Mouse (Mus musculus) heart, adult 18-20 months (tissue): Measurements from ENCODE around the gene Pdgfd. TPM values are rescaled to one million over a fixed set of nuclear protein-coding genes. Genes with fewer than 3 reads are reported as not detected.
"Not testable (repeated sequence)": the region's sequence is repeated elsewhere in the genome, so short reads cannot be mapped to it uniquely, and the experiment has no call there.

Source experiments
- DNase-seq, 2 experiments: peaks; one replicate each; pipeline ENCODE4 v3.0.0; 2021 to 2022; ENCODE audit warnings: mixed read lengths in 1 of 2
- long read RNA-seq, 2 experiments: library from polyadenylated mRNA; stranded (forward); transcript quantifications; one replicate each; pipeline ENCODE4 v2.0.0; 2021
- total RNA-seq, 2 experiments: library from RNA; stranded (reverse); gene quantifications; 2 replicates each; pipeline ENCODE4 v1.2.3; 2021

Gene Pdgfd
- 10 to 100 TPM; 10.7 to 13.7 TPM for total RNA-seq
- long read RNA-seq, experiment 1, partial matches to known transcripts: 2 of 15 reads
- long read RNA-seq, experiment 1, other reads (novel, unspliced or antisense): 7 of 15 reads
- long read RNA-seq, experiment 2, partial matches to known transcripts: 1 of 9 reads
- long read RNA-seq, experiment 2, other reads (novel, unspliced or antisense): 6 of 9 reads

DNA sequence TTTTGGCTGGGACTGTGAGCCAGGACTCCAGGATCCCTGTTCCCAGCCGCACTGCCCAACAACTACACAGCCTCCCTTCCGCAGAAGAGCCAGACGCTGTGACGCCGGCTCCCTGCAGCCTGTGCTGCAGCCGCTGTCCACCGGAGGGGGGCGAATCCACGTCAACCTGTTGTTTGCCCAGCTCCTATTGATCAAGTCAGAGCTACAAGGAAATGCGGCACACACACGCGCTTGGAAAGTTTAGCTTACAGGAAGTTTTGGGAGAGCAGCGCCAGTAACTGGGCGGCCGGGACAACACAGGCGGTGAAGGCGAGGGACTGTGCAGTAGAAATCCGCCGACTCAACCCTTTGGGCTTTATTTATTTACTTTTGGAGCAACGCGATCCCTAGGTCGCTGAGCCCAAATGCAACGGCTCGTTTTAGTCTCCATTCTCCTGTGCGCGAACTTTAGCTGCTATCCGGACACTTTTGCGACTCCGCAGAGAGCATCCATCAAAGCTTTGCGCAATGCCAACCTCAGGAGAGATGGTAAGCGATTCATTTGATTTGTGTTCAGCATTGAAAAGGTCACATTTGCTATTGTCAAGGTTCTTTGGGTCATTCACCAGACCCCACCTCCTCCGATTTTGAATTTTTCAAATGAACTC is at the start of gene Pdgfd:
Pdgfd (plus strand) TSS at position 194 of the 647 bp plus-strand sequence.
- DNase-seq: peak; percentile 75 to 88

DNA sequence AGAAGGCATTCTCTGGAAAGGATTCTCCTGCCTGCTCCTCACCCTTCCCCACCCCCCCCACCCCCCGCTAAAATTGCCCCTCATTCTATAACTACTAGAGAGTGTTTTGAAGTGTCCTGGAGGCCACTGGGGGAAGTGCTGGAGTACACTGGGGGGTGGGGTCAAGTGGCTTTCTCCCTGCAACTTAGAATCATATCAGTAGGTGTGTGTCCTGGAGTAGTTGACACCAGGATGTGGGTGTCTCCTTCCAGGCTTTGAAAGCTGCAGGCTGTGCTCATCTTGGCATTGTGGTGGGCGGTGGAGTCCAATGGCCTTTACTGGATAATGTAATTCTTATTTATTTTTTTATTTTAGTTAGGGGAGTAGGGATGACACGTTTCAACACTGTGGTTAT is 651 bp downstream of the Pdgfd start:
- peak; percentile 25 to 35 for DNase-seq

DNA sequence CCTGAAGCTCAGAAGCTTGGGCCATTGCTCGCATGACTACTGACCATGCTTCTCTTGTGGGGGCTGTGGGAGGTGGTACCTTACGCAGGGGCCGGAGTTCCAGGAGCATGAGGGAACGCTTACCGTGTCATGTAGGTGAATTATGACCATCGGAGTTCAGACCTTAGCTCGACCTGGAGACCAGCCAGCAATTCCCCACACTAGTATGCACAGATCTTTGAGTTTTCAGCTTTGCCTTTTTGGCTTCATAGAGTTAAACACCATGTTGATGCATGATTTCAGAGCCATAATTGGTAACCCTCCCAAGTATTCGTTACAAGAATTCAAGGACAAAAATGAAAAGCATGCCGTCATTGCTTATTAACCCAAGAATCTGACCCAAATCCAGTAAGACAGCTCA is 2.6 kb downstream of the Pdgfd start:
- DNase-seq: no peak

DNA sequence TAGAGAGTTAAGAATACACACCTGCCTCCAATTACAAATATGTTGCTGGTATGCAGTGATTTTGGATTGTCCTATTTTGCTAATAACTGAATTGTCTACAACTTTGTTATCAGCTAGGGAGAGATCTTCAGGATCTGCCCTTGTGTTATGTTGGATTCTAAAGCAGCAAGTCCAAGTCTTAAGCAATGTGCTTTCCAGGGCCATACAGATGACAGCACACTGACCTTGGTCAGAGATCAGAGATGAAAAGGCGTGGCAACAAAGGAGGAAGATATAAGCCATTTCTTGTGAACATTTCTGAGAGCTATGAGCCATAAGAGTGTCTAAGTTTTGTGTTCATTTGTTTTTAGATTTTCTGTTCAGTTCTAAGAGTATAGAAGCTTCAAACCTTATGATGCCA is 4.9 kb downstream of the Pdgfd start:
- DNase-seq: no peak

DNA sequence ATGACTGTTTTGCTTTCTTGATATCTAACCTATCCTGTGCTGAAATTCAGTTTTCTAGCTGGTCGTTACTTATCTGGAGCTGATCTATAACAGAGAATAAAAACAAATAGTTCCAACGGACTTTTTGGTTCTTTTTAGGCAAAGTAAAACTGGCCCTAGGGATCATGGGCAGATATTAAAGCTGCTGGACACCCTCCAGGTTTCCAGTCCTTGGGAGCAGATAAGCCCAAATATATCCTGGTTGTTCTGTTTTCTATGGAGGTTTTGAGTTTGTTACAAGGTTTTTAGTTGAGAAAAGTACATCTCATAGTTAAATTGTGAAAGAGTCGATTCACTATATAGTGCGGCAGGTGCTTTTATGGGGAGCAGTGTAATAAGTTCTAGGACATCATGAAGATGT is 7.3 kb downstream of the Pdgfd start:
- DNase-seq: no peak

DNA sequence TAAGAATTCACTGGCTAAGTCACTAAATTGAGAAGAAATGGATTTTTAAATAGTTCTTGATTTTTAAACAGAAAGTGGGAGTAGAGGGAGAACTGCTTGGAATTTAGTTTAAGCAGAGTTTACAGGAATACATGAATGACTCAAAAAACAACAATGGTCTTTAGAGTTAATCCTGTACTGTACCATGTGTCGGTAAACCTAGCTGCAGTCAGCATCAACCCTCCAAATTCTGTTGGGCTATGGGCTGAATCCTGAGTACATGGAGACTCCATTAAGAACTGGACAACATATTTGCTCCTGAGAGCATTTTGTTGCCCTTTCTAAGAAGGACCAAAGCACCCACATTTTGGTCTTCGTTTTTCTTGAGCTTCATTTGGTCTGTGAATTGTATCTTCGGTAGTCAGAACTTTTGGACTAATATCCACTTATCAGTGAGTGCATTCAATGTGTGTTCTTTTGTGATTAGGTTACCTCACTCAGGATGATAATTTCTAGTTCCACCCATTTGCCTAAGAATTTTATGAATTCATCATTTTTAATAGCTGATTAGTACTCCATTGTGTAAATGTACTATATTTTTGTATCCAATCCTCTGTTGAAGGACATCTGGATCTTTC is 14.0 kb downstream of the Pdgfd start:
- DNase-seq: no peak

DNA sequence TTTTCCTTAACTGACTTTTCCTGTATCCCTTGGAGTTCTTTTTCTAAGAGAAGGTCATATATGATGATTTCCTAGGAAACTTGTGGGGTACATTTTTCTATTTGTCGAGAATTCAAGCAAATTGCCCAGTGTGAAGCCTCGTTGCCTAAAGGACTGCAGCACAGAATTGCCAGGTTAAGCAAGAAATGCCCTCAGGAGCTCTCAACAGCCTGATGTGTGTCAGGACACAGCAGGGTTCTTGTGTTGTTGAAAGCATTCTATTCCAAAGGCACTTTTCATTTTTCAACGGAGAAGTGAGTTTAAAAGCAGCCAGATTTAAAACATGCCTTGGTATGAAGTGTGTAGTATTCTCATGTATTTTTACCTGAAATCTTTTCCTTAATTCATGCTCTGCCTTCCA is 19.6 kb downstream of the Pdgfd start:
- DNase-seq: no peak

DNA sequence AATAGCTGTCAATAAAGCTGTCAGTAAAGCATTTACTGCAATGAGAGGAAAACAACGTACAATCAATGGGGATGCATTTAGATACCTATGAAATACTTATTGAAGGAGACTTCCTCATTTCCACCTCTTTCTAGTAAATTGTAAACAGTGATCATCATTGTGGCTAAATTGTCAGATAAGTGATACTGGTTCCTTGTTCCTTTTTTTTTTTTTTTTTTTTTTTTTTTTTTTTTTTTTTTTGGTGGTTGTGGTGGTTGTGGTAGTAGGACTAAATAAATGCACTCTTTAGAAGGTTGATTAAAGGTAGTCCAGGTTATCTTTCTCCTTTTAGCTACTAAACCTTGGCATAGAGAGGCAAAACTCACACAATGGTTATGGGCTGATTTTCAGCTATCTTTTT is 25.0 kb downstream of the Pdgfd start:
- no peak for DNase-seq

DNA sequence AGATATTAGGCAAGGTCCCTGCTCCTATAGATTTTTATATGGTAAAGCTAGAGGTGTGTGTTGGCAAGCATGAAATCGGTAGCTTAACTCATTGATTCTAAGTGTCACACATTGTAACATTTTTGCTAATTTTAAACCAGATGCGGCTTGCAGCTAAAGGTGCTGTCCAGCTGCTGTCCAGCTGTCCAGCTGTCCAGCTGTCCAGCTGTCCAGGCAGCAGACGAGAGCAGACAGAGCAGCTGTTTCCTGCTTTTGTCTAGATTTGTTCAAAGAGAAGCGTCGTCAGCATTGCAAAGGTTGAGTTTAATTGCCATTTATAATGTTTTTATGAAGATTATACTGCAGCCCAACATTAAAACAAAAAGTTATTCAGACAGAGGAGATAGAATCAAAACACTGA is 44.5 kb downstream of the Pdgfd start:
- no peak for DNase-seq

DNA sequence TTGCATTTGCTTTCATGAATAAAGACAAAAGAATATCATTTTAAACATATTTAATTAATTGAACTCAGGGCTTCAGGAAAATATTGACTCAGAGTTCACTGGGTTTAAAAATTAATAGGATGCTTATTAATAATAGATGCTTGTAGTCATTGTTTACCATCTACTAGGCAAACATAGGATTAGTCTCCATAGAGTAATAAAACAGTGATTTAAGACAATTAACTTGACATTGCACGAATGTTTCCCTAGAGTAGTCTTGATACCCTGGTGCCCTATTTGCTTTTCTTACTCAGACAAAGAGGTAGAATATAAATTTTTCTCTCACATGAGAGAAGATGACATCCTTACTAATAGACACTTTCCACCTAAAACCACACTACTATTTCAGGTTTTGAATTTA is 49.1 kb downstream of the Pdgfd start:
- DNase-seq: no peak

DNA sequence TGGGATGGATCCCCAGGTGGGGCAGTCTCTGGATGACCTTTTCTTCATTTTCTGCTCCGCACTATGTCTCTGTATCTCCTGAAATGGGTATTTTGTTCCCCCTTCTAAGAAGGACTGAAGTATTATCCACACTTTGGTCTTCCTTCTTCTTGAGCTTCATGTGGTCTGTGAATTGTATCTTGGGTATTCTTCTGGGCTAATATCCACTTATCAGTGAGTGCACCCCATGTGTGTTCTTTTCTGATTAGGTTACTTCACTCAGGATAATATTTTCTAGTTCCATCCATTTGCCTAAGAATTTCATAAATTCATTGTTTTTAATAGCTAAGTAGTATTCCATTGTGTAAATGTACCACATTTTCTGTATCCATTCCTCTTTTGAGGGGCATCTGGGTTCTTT is 67.6 kb downstream of the Pdgfd start:
- DNase-seq: not testable (repeated sequence)

DNA sequence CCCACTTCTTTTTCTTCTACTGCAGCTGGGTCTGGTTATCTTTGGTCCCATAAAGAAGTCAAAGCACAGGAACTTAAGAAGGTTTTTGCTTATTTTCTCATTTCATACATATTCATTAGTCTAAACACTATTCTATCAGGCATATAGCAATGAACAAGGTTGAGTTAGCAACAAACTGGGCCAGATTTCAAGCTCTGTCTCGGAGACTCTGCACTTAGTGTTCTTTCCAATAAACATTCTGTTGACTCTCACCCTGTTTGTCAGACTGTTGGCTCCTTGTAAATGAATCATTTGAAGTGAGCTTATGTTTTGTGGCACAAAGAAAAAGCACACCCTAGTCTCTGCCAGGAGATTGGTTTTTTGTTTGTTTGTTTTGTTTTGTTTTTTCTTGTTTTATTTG is 81.9 kb downstream of the Pdgfd start:
- peak in 1 of 2 experiments; percentile 7 for DNase-seq

DNA sequence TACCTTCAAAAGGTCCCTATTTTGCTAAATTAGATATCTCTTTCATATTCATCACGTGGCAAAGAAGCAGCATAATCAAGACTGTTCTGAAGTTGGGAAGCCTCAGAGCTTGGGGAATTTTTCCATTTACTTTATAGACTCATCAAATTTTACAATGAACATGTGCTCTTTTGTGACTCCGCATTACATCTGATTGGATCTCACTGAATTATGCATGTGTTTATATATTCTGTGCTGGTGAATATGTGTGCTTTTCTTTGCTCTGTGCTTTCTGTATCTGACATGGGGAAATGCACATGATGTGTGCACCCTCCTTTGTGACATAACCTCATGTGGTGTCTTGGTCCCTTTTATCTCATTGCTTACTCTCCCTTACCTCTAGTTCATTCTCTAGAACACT is 83.6 kb downstream of the Pdgfd start:
- no peak for DNase-seq

DNA sequence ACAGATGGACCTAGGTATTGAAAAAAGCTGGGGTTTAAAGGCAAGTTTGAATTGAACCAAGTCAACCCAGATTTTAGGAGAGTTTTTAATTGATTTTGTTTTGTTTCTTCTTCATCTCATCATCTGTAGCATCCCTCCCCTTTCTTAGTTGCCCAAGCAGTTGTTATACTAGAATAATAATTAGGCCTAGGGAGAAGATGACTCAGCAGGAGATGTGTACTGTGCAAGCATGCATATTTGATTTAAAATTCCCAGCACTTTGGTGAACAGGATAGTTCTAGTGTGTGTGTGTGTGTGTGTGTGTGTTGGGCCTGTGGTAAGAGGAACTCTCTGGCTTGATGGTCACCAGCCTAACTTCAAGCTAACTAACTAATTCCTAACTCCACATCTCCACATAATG is 88.7 kb downstream of the Pdgfd start:
- no peak for DNase-seq

DNA sequence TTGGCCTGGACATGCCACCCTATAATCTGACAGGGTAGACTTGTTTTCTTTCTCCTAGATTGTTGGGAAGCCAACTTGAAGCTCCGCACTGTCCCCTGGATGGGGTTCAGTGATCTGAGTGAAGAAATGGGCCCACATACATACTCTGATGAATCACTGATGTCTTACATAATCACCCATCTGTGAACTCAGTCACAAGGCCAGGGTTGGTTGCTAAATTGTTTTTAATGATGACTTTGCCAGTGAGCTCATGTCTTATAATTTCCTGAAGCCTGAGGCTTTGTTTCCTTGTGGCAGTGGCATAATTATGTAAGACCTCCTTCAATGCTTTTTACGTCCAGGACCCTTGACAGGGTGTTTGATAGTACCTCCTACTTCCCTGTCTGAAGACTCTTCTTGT is 96.4 kb downstream of the Pdgfd start:
- no peak for DNase-seq

DNA sequence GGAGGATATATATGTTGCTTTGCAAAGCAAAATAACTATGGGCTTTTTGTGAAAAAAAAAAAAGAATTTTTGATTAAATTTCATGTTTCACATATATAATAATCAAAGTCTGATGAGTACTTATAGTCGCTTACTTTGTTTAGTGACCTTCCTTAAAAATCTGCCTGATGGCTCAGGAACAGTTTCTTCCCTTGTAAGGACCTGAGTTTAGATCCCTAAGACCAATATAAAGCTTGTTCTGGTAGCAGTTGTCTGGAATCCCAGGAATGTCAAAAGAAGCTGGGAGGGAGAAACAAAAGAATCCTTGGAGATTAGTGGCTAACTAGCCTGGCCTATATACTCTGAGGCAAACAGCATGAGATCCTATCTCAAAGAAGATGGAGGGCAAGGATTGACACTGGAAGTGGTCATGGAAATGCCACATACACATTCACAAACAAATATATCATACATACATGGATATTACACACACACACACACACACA is 101.5 kb downstream of the Pdgfd start, which contains the start of gene Ddi1:
Ddi1 (minus strand) TSS at position 51 of the 485 bp plus-strand sequence.
- DNase-seq: no peak

DNA sequence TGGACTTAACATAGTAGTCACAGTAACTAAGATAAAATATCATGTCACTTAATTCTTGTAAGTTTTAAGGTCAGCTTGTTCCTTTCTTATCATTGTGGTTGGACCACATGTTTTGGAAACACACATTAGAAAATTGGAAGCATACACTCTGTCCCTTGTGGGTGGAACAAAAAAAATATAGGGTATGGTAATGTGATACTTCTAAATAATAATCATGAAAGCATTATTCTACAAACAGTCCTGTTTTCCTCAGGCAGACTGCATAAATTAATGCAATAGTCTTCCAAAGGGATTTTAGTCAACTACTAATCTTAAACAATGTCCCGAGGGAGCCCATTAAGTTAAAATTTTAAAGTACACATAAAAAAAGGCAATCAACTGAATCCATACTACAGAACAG is 108.0 kb downstream of the Pdgfd start:
- DNase-seq: no peak

DNA sequence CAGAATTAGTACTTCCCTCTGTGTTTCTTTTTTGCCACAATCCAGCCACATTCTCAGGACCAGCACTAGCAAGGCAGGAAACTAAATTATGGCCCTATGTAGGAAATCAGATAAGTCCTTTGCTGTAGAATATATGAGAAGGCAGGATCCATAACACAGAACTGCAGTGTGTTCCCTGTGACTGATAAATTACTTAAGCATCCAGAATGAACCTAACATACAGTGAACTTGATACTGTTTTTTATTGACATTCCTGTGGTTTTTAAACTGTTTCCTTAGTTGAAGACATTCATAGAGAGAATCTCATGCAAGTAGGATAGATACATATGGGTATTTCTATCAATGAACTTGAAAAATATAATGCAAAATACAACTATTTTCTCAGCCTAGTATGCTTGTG is 109.1 kb downstream of the Pdgfd start:
- no peak for DNase-seq

DNA sequence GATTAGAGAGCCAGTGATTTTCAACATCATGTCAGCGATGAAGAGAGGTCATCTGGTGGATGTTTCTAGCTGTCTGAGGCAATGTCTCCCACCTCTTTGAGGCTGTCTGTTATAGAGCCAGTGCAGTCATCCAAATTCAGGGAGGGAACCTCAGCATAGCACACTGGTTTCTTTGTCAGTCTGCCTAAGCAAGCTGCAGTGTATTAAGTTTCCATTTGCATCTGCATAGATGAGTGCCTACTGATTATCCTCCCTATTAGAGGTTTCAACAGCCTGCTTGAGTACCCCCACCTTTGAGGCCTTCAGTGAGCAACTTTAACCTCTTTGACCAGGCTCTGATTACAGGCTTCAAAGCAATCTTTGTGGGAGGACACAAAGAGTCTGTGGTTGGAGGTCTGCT is 118.4 kb downstream of the Pdgfd start:
- no peak for DNase-seq

DNA sequence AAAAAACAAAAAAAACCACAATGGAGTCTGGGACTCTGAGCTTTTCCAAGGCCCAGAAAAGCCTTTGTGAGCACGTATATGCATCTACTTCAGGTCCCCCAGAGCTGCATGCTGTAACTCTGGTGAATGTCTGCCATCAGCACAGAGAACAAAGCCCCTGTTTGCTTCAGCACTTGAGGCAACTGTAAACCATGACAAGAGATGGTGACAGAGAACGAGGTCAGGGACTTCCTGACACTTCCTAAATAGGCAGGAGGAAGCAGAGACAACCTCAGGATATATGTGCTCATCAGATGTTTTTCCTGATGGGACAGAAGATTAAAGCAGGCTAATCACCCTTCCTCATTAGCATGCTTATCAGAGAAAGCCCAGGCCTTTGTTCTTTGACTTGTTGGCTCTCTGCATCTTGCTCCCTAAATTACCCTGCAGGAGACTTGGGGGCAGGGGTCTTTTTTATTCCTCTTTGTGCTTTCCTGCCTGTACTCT is 120.9 kb downstream of the Pdgfd start:
- no peak for DNase-seq

DNA sequence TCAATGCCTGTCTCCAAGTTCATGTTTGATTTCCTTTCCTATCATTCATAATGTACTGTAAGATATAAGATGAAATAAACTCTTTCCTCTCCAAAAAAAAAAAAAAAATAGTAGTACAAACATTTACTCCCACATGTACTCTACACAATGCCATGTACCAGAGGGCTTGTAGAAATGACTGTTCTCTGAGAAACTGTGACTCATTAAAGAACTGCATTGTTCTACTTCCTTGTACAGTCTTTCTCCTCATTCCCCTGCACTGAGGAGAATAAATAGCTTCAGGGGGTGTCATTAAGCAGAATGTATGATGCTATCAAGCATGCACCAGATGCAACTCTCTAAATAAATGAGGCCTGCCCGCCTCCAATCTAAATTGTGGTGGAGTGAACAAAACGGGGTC is 130.2 kb downstream of the Pdgfd start:
- no peak for DNase-seq

DNA sequence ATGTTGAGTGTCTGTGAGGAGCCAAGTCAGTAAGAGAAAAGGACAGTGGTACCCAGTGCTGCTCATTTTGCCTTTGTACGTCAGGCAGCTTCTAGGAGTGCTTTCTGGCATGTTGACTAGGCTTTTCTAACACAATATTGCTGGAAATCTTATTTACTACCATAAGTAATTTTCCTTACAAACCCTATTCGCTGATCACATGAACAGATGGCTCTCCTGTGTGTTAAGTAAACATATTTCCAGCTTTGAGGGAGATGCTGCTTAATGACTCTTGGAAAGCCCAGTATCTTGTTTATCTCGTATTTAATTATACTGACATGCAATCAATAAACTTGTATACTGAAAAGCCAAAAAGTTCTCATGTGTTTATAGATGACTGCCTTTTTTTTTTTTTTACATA is 133.7 kb downstream of the Pdgfd start:
- DNase-seq: no peak

DNA sequence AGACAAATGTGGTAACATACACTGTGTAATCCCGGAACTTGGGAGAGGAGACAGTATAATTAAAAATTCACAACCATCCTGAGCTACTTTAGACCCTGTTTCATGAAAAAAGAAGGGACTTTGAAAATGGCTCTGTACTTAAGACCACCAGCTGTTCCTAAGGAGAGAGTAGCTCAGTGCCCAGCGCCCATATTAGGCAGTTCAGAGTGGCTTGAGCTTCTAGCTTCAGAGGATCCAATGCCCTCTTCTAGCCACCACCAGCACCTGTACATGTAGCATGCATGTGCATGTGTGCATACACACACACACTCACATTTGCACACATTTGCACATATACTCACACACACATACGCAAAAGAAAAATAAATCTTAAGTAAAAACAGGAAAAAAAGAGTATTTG is 136.2 kb downstream of the Pdgfd start:
- no peak for DNase-seq

DNA sequence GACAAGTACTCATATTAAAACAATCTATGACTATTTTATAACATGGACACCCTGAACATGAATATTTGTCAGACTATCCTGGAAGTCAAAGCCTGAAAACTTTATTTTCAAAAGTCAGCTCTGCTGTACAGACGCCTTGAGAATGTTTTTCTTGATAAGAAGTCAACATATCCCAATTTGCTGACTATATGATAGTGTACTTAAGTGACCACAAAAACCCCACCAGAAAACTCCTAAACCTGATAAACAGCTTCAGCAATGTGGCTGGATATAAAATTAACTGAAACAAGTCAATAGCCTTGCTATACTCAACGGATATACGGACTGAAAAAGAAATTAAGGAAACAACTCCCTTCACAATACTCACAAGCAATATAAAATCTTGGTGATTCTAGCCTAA is 137.5 kb downstream of the Pdgfd start:
- DNase-seq: no peak
